Mouse (Mus musculus): Measurements from ENCODE around the gene Scd4. TPM values are rescaled to one million over a fixed set of nuclear protein-coding genes. Genes with fewer than 3 reads are reported as not detected.

Gene Scd4
- total and polyA plus RNA-seq, 3 experiments, result 0.13 to 0.44 (median 0.23) TPM

GRCm38 (mm10) chr19:44372969-44373368 is 40.1 kb downstream of the Scd4 start:
- H3K36me3 ChIP-seq (replicated peaks), result no peaks in the 10 kb centered on the region
- H3K4me1 ChIP-seq (ENCODE audit: insufficient read depth, low read depth, low read length), result peaks cover 14% of the 10 kb centered on the region
- peak; percentile 57 for TF ChIP-seq CTCF (IDR thresholded peaks at IDR 0.05; ENCODE audit: low read depth, low read length)
- TF ChIP-seq GATA2 (IDR thresholded peaks at IDR 0.05; ENCODE audit: borderline replicate concordance, low read depth, low read length), result no peak
- H3K9me3 ChIP-seq (replicated peaks), result no peaks in the 10 kb centered on the region
- DNase-seq (ENCODE audit: low spot score), result peak; percentile 41
- peak; percentile 34; the same call in 1 of the 2 replicates for ATAC-seq (ENCODE audit: extremely low read depth, insufficient number of reproducible peaks, low FRiP score, poor library complexity, severe bottlenecking)
- H3K27me3 ChIP-seq (ENCODE audit: insufficient read depth, low read length), result peaks cover 32% of the 10 kb centered on the region
- H3K4me3 ChIP-seq (ENCODE audit: low read depth, low read length), result no peak overlapping the region

- H3K4me3 ChIP-seq (ENCODE audit: low read depth, low read length), result no peak overlapping the region
- no peaks in the 10 kb centered on the region for H3K36me3 ChIP-seq (replicated peaks)
- ATAC-seq (ENCODE audit: extremely low read depth, insufficient number of reproducible peaks, low FRiP score, poor library complexity, severe bottlenecking) (no peak), DNase-seq (ENCODE audit: low spot score) (no peak)
- H3K9me3 ChIP-seq (replicated peaks), result no peaks in the 10 kb centered on the region
- TF ChIP-seq POLR2AphosphoS5 (IDR thresholded peaks at IDR 0.05; ENCODE audit: insufficient replicate concordance, low read depth, low read length) (no peak), TAL1 (conservative IDR thresholded peaks at IDR 0.05; ENCODE audit: low read depth, low read length) (no peak), GATA2 (IDR thresholded peaks at IDR 0.05; ENCODE audit: borderline replicate concordance, low read depth, low read length) (no peak), CTCF (IDR thresholded peaks at IDR 0.05; ENCODE audit: low read depth, low read length) (no peak), GATA1 (IDR thresholded peaks at IDR 0.05; ENCODE audit: borderline replicate concordance, low read length) (no peak)
- peaks cover 22% of the 10 kb centered on the region for H3K4me1 ChIP-seq (ENCODE audit: insufficient read depth, low read depth, low read length)
- peaks cover 14% of the 10 kb centered on the region for H3K27me3 ChIP-seq (ENCODE audit: insufficient read depth, low read length)
These were observed 43.6 kb downstream of the Scd4 start for GRCm38 (mm10) chr19:44376511-44376951.

- H3K27me3 ChIP-seq (ENCODE audit: insufficient read depth, low read length), result peaks cover 9% of the 10 kb centered on the region; the same call in 1 of the 2 replicates
- no peak for TF ChIP-seq GATA1 (IDR thresholded peaks at IDR 0.05; ENCODE audit: borderline replicate concordance, low read length)
- no peak for TF ChIP-seq CTCF (IDR thresholded peaks at IDR 0.05; ENCODE audit: low read depth, low read length)
- TF ChIP-seq TAL1 (conservative IDR thresholded peaks at IDR 0.05; ENCODE audit: low read depth, low read length), result no peak
- no peak for TF ChIP-seq GATA2 (IDR thresholded peaks at IDR 0.05; ENCODE audit: borderline replicate concordance, low read depth, low read length)
- no peak for TF ChIP-seq POLR2AphosphoS5 (IDR thresholded peaks at IDR 0.05; ENCODE audit: insufficient replicate concordance, low read depth, low read length)
- H3K4me1 ChIP-seq (ENCODE audit: insufficient read depth, low read depth, low read length), result peaks cover 22% of the 10 kb centered on the region
- H3K4me3 ChIP-seq (ENCODE audit: low read depth, low read length), result no peak overlapping the region
- ATAC-seq (ENCODE audit: extremely low read depth, insufficient number of reproducible peaks, low FRiP score, poor library complexity, severe bottlenecking) (no peak), DNase-seq (ENCODE audit: low spot score) (no peak)
- H3K36me3 ChIP-seq (replicated peaks), result no peaks in the 10 kb centered on the region
- H3K9me3 ChIP-seq (replicated peaks), result no peaks in the 10 kb centered on the region
These were observed 44.9 kb downstream of the Scd4 start for GRCm38 (mm10) chr19:44377629-44378375.

GRCm38 (mm10) chr19:44379090-44379489 is 46.2 kb downstream of the Scd4 start:
- no peaks in the 10 kb centered on the region for H3K36me3 ChIP-seq (replicated peaks)
- DNase-seq (ENCODE audit: low spot score) (no peak), ATAC-seq (ENCODE audit: extremely low read depth, insufficient number of reproducible peaks, low FRiP score, poor library complexity, severe bottlenecking) (no peak)
- TF ChIP-seq CTCF (IDR thresholded peaks at IDR 0.05; ENCODE audit: low read depth, low read length) (no peak), TAL1 (conservative IDR thresholded peaks at IDR 0.05; ENCODE audit: low read depth, low read length) (no peak), GATA2 (IDR thresholded peaks at IDR 0.05; ENCODE audit: borderline replicate concordance, low read depth, low read length) (no peak), GATA1 (IDR thresholded peaks at IDR 0.05; ENCODE audit: borderline replicate concordance, low read length) (no peak), POLR2AphosphoS5 (IDR thresholded peaks at IDR 0.05; ENCODE audit: insufficient replicate concordance, low read depth, low read length) (no peak)
- H3K4me3 ChIP-seq (ENCODE audit: low read depth, low read length), result no peak overlapping the region
- peaks cover 23% of the 10 kb centered on the region for H3K4me1 ChIP-seq (ENCODE audit: insufficient read depth, low read depth, low read length)
- peaks cover 9% of the 10 kb centered on the region; the same call in 1 of the 2 replicates for H3K27me3 ChIP-seq (ENCODE audit: insufficient read depth, low read length)
- H3K9me3 ChIP-seq (replicated peaks), result no peaks in the 10 kb centered on the region

- TF ChIP-seq POLR2AphosphoS5 (IDR thresholded peaks at IDR 0.05; ENCODE audit: insufficient replicate concordance, low read depth, low read length) (no peak), GATA2 (IDR thresholded peaks at IDR 0.05; ENCODE audit: borderline replicate concordance, low read depth, low read length) (no peak), TAL1 (conservative IDR thresholded peaks at IDR 0.05; ENCODE audit: low read depth, low read length) (no peak), GATA1 (IDR thresholded peaks at IDR 0.05; ENCODE audit: borderline replicate concordance, low read length) (no peak), CTCF (IDR thresholded peaks at IDR 0.05; ENCODE audit: low read depth, low read length) (no peak)
- peaks cover 33% of the 10 kb centered on the region for H3K4me1 ChIP-seq (ENCODE audit: insufficient read depth, low read depth, low read length)
These were observed 47.2 kb downstream of the Scd4 start for GRCm38 (mm10) chr19:44380065-44380464.

GRCm38 (mm10) chr19:44382682-44383321 is 49.9 kb downstream of the Scd4 start:
- H3K4me3 ChIP-seq (ENCODE audit: low read depth, low read length), result no peak overlapping the region
- no peaks in the 10 kb centered on the region for H3K9me3 ChIP-seq (replicated peaks)
- H3K36me3 ChIP-seq (replicated peaks), result no peaks in the 10 kb centered on the region
- H3K4me1 ChIP-seq (ENCODE audit: insufficient read depth, low read depth, low read length), result peaks cover 43% of the 10 kb centered on the region
- TF ChIP-seq POLR2AphosphoS5 (IDR thresholded peaks at IDR 0.05; ENCODE audit: insufficient replicate concordance, low read depth, low read length) (no peak), GATA1 (IDR thresholded peaks at IDR 0.05; ENCODE audit: borderline replicate concordance, low read length) (no peak), CTCF (IDR thresholded peaks at IDR 0.05; ENCODE audit: low read depth, low read length) (no peak), TAL1 (conservative IDR thresholded peaks at IDR 0.05; ENCODE audit: low read depth, low read length) (no peak), GATA2 (IDR thresholded peaks at IDR 0.05; ENCODE audit: borderline replicate concordance, low read depth, low read length) (no peak)
- DNase-seq (ENCODE audit: low spot score), result no peak
- H3K27me3 ChIP-seq (ENCODE audit: insufficient read depth, low read length), result peaks cover 9% of the 10 kb centered on the region; the same call in 1 of the 2 replicates
- ATAC-seq (ENCODE audit: extremely low read depth, insufficient number of reproducible peaks, low FRiP score, poor library complexity, severe bottlenecking), result no peak

More at GRCm38 (mm10) chr19:44380065-44380464, 47.2 kb downstream of the Scd4 start:
- no peak for DNase-seq (ENCODE audit: low spot score)
- no peak for ATAC-seq (ENCODE audit: extremely low read depth, insufficient number of reproducible peaks, low FRiP score, poor library complexity, severe bottlenecking)
- Histone ChIP-seq H3K4me3 (ENCODE audit: low read depth, low read length) (no peak overlapping the region), H3K36me3 (replicated peaks) (no peaks in the 10 kb centered on the region), H3K9me3 (replicated peaks) (no peaks in the 10 kb centered on the region), H3K27me3 (ENCODE audit: insufficient read depth, low read length) (peaks cover 9% of the 10 kb centered on the region; the same call in 1 of the 2 replicates)
